Mouse (Mus musculus) retina, adult 2 months (tissue): ENCODE data around the gene Asb16.

ENCODE experiments used
- DNase-seq: peaks from one replicate; pipeline ENCODE4 v3.0.0-alpha.2; 2012; ENCODE audit warnings: low read depth, low spot score

Asb16 gene

DNA sequence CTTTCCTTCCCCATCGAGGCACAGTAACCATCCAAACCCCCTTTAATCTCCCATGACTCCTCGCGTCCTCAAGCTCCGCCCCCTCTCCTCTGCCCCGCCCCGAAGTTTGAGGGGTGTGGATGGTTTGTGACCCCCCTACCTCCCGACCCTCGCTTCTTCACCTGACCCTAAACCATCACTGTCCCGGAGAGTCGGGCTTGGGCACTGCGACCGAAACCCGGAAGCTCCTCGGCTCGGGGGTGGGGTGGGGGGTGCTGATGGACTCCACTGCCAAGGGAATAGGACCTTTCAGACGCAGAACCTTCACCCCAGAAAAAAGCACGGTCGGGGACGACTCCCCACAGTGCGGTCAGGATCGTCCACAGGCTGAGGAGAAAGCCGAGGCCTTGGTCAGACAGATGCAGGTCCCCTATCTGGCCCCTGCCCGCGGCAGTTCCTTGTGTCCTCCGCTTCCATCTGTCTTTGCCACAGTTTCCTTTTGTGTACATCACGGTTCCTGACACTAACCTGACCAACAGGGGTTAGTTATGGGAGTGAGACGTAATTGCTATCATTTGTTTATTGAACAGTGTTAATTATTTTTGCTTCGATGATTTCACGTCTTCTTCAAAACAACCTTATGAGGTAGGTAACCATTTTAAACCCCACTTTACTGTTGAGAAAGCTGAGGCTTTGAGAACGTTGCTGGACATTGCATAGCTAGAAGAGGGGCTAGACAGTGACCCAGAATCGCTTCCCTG, 16.7 kb downstream of the Asb16 start:
- no peak for DNase-seq

DNA sequence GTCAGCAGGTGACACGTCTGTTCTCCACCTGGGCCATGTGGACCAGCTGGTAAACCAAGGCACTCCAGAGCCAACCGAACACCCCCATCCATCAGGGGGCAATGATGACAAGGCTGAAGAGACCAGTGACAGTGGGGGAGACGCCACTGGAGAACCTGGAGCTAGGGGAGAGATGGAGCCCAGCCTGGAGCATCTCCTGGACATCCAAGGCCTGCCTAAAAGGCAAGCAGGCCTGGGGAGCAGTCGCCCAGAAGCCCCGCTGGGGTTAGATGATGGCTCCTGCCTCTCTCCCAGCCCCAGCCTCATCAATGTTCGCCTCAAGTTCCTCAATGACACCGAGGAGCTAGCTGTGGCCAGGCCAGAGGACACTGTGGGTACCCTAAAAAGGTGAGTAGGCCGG, 18.9 kb downstream of the Asb16 start:
- no peak for DNase-seq

DNA sequence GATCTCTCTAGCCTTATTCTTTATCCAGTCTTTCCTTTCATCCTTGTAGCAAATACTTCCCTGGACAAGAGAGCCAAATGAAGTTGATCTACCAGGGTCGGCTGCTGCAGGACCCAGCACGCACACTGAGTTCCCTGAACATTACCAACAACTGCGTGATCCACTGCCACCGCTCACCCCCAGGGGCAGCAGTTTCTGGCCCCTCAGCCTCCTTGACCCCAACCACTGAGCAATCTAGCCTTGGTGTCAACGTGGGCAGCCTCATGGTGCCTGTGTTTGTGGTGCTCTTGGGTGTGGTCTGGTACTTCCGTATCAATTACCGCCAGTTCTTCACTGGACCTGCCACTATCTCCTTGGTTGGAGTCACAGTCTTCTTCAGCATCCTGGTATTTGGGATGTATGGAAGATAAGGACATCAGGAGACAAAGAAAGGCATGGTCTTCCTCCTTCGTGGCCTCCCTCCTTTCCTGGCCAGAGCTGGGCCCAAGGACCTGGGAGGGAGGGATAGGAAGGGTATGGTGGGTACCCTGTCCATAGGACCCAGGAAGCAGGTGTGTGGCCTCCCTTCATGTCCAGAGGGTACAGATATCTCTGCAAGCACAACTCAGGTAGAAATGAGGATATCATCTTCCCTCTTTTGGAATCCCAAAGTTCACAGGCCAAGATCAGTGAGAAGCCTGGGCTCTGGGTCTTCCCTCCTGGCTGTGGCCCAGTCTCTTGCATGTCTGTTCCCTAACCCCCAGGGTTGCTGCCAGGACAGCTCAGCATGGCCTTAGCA, 19.7 kb downstream of the Asb16 start:
- DNase-seq, result no peak

DNA sequence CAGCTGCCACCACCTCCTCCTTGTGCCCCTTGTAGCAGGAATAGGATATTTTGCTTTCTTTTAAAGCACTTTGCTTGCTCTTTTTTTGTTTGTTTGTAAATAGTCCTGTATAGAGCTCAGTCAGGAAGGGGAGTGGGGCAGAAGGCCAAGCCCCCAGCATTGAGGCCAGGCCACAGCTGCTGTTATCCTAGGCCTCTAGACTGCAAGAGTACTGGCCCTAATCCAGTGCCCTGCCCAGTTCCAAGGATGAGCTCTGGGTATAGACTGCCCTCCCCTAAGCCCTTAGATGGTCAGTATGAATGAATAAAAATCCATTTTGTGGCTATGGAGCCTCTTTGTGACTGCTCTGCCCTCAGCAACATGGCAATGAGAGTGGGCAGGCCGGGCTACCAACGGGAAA, 20.4 kb downstream of the Asb16 start:
- no peak for DNase-seq

DNA sequence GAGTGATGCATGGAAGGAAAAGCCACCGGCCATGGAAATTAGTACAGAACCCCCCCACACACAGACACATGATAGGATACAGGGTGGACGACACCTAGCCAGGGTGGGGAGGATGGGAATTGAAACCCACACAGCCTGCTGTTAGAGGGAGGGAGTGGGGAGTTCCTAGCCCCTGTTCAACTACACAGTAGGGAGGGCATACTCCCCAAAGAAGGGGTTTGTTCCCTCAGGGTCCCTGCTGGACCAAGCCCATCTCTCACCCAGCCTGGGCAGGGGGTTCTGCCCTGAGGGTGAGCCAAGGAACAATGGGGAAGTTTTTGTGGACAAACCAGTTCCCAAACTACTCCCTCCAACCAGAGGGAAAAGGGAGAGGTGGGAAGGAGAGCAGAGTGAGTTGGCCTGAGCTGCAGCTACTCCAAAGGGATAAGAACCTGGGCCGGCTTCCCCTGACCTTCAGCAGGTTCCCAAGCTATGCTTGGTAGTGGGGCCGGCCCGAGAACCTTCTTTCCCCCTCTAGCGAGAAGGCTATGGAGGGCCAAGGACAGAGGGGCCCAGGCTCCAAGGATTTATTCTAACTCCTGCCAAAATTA, 21.1 kb downstream of the Asb16 start:
- DNase-seq, result no peak

DNA sequence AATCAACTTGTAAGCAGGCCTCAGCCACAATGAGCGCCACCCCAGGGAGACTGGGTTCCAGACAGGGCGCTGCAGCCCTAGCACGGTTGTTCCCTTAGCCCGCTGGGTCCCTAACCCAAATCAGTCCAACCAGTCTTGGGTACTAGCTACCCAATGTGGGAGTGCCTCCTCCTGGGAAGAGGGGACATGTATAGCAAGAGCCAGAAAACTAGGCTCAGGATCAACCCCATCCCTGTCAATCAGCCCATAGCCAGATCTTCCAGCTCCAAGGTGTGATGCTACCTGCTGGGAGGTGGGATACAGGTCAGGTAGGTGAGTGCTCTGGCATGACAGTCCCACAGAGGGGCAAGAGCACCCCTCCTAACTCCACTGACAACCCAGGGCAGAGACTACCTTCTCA, 21.6 kb downstream of the Asb16 start:
- DNase-seq, result no peak

DNA sequence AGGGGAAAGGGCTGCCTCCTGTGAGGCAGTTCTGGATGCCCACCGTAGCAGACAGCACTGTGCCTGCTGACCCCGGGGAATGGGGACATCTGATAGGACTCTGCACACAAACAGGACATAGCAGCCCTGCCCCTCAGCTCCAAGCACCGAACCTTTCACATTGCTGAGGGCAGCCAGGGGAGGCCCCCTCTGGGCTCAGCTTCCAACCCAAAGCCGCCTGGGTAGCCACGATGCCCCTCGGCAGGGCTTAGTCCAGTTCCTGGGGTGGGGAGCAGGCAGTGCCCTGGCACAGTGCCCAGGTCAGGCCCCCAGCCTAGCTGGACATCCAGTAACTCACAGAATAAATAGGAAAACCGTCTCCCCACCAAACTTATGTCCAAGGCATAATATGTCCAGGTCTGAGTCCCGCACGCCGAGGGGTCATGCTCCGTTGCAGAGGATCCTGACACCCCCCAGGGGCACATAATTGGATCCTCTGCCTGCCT, 22.6 kb downstream of the Asb16 start:
- no peak for DNase-seq

DNA sequence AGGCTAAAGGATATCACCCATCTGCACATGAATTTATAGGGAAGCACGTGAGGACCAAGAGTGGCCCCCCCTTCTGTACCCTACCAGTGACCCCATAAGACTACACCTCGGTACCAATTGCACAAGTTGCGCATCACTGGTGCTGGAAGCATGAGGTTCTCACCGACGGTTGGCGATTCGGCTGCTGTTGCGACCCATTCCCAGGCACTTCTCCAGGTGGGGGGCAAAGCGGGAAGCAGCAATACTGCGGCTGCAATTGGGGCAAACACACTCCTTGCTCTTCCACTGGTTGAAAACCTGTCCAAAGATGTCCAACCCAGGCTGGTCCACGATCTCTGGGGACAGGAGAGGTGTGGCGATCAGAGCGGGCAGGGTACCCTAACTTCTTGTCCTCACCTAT, 25.4 kb downstream of the Asb16 start:
- no peak for DNase-seq

DNA sequence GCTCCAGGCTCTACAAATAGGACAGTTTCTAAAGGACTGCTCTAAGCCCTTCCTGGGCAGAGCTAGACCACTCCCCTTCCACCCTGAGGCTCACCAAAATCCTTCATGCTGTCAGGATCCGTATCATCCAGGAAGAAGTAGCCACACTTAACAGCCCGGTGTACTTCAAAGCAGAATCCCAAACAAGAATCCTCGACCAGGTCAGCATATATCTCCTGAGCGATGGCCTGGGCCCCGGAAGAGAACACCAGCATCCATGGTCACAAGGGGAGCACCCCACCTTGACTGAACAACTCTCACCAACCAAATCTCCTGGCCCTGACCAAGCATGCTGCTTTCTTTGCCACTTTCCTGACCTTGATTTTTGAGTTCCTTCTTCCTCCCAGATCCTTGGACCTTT, 25.9 kb downstream of the Asb16 start:
- DNase-seq, result no peak

DNA sequence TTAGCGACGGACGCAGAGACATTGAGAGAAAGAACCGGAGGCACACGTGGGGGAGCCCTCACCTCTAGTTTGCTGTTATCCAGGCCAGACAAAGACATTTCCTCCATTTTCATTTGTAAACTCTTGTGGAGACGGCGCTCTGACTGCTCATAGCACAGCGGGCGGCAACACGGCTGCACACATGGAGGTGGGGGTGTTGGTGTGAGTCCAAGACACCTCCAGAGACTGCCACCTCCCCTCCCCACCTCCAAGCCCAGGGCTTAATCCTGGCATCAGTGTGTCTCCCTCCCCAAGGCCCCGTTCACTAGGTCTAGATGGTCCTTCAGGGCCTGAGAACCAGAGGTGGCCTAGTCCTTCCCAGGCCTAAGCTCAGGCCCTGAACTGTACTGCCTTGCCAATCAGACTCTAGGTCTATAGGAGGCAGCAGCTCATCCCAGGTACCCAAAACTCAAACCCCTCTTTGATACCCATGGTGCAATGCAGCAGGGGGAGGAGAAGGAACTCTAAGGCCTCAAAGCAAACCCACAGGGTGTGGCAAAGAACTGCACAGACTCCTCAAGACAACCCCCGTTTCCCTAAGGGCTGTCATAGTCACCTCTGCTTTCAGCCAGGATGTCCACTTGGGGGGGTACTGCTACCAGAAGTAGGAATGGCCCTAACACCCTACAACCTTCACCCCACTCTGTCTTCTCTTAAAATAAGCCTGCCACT, 26.5 kb downstream of the Asb16 start:
- DNase-seq, result no peak

DNA sequence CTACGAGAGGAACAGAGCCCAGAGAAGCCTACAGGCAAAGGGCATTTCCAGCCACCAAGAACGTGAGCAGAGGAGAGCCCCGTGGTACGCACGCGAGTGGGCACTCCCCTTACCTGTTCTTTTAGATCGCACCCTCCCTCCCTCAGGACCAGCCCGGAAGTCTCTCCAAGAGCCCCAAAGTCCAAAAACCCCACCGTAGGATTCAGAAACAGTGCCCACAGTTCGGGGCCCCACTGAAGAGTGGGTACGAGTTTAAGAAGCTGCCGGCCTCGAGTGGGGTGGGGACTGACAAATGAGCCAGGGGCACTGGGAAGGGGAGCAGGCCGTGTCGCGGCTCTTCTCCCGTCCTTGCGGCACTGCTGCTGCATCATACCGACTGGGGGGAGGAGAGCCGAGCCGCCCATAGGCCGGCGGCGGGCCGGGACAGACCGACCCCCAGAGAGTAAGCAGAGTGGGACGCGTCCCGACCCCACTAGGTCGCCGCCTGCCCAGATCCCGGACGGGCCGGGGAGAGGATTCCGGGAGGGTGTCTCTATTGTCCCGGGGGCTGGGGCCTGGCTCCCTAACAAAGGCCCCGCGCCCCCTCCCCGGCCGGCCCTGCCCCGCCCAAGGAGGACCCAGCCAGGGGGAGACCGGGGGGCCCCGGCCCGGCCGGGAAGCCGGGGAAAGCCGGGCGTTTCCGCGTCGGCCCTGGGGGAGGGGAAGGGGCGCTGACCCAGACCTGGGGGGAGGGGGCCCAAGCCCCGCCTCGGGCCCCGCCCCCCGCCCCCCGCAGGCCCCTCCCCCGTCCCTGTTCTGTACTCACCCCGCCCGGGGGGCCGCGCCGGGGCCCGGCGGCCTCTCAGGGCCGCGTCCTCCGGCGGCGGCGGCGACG, 27.3 kb downstream of the Asb16 start:
- DNase-seq, result no peak

DNA sequence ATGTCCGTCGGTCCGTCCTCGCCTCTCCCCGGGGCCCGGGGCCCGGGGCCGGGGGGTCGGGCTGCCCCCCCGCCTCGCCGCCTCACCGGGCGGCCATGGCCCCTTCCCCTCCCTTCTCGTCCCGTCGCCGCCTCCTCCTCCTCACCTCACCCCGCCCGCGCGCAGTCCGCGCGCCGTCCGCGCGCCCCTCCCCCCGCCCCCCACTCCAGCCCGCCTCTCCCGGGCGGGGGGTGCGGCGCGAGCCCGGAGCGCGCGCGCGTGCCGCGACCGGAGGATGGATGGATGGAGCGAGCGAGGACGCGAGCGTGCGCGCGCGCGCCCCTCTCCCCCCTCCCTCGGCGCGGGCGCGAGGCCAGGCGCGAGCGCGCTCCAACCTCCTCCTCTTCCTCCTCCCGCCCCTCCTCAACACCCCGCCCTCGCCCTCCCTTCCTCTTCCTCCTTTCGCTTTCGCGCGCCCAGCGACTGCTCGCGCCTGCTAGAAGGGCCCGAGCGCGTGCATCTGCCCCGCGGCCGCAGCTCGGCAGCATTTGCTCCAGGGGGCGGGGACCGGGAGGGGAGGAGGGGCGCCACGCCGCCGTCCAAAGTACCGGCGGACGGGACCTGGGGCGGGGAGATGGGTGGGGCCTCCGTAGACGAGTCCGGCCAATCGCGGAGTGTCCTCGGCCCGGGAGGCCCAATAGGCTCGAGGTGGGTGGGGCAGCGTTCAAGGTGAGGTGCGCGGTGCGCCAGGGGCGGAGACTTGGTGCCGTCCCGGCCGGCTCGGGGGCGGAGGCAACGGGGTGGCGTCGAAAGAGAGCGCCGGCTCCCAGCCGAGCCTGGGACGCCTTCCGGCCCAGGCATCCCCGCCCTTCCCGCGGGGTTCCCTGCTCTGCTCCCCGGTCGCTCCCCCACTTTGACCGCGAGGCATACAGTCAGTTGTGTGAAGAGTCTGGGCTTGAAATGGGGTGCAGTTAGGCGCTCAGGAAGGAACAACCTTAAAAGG, 28.2 kb downstream of the Asb16 start, which contains the start of gene Atxn7l3:
TSS of gene Atxn7l3 (minus strand) at position 141 of the 982 bp plus-strand sequence.
- peak; percentile 89 for DNase-seq

DNA sequence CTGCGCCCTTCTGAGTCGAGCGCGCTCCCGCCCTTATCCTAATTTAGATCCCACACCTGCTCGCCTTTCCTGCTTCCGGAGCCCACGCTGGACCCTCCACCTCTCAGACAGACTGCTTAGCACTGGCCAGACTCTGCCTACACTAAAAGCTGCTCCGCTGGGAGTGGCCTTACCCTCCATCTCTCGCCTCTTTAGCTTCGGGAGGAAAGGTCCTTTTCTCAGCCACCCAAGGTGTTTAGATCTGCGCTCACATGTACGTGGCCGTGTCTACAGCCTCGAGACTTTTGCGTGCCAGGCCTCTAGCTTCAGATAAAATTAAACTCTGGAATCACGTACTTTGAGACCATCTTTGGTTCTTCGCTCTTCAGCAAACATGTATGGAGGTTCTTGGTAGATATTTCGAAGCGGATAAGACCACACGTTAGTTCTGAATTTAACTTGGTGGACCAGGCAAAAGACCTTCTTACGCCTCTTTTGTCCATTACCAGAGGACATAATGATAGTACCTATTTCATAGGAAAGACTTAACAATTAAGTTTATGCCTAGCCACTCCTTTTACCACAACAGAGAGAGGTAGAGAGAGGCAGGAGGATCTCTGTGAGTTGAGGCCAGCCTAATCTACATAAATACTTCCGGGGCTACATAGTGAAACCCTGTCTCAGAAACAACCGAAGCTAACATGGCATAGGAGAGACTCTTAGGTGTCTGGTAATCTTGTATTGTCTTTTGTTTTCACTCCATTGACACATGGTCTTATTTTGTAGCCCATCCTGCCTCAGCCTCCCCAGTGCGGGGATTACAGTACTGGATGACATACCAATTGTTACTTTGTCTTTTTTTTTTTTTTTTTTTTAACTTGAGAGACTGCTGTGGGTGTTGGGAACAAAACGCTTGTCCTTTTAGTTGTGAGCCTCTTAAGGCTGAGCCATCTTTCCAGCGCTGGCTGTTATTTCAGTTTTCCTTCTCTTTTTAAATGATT, 29.3 kb downstream of the Asb16 start:
- no peak for DNase-seq

DNA sequence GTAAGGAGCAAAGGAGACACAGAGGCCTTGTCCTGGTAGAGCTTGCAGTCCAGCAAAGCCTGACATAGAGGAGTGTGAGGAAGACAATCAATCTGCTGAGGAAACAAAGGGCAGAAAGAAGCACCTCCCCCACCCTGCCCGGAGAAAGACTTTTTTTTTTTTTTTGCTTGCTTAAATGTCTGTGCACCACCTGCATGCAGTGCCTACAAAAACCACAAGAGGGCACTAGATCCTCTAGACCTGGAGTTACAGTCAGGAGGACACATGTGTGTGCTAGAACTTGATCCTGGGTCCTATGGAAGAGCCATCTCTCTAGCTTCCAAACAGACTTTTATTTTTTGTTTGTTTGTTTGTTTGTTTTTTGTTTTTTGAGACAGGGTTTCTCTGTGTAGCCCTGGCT, 31.3 kb downstream of the Asb16 start:
- DNase-seq, result no peak

DNA sequence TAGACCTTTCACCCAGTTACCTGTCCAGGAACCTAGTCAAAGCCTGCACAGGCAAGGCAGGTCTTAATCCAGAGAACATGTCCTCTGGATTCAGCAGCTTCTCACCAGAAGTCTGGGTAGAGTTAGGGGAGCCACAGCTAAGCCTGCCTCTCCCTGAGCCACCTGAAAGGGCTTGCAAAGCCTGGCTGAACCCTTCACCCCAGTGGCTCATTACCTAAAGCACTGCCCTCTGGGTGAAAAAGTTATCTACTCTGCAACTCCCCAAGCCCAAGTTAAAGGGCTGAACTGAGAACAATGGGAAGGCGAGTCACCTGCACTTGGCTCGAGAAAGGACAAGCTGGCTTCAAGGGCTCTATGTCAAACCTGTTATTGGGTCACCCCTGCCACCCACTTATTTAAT, 35.6 kb downstream of the Asb16 start:
- DNase-seq, result no peak

DNA sequence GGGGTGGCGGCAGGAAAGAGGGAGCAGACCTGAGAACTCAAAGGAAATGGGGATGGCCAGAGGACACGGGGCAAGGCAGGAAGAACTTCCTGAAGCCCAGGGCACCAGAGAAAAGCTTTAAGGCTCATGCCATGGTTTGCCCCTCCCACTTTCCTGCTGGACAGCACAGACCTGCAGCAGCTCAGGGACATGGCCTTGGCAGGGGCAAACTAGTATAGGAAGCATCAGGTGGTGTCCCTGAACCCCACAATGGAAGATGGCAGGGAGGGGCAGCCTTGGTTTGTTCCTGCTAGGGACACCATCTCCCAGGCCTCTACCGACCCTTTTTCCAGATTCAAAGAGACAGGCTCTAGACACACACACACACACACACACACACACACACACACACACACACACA, 36.8 kb downstream of the Asb16 start:
- DNase-seq, result no peak

DNA sequence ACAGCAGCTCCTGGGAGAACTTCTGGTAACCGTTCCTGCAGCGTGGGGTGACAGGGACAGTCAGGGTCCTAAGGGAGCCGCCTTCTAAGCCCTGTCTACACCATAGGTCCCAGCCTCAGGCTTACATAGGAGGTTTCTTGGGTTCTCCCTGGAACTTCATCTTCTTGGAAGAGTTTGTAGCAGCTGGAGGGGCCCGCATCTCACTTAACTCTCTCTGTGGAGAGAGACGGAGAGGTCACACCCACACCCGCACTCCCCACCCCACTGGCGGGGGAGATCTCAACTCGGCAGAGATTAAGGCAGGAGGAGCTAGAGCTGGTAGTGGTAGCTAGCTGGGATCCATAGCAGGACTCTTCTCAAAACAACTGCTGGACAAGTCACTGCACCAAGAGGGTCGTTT, 39.6 kb downstream of the Asb16 start:
- DNase-seq, result no peak

DNA sequence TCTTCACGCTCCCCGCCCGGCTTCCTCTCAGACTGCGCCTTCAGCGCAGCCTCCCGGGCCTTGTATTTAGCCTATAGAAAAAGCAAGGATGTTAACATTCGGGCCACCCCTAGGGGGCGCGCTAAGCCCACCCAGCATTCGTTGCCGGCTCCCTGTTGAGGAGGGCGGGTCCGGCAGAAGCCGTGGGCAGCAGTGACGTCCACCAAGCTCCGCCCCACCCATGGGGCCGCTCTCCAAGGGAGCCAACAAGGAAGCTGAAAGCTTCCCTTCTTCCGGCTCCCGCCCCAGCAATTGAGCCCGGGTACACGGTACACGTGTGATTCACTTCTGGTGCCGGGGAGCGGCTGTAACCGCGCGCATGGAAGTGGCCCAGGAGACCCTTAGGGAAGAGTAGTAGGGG, 40.4 kb downstream of the Asb16 start:
- peak; percentile 87 for DNase-seq
